Mouse (Mus musculus) Muller cell, postnatal 12 days (primary cell): Measurements from ENCODE around the gene Ryr2.

Experiments
- DNase-seq: peaks from one replicate; pipeline ENCODE4 v3.0.0-alpha.2; 2015; ENCODE audit errors: inconsistent ontology term

Ryr2 gene

GRCm38 (mm10) chr13:11772173-11772572 is 334.6 kb downstream of the Ryr2 start:
- DNase-seq = no peak

DNA sequence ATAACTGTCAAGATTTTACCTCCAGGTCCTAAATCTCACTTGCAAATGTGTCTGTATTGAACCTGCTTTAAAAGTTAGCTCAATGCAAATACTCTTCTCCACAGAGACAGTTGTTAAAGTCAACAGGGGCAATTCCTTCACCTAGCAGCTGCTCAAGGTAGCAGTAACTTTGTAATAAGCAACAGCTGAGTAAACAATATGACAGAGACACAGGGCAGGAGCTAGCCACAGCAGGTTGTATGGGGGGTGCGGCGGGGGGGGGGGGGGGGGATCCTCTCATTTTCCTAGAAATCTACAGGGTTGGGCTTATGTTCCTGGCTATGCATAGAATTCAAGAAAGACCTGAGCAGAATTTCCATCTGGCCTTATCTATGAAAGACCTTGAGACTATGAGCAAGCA is 339.8 kb downstream of the Ryr2 start:
- no peak for DNase-seq

DNA sequence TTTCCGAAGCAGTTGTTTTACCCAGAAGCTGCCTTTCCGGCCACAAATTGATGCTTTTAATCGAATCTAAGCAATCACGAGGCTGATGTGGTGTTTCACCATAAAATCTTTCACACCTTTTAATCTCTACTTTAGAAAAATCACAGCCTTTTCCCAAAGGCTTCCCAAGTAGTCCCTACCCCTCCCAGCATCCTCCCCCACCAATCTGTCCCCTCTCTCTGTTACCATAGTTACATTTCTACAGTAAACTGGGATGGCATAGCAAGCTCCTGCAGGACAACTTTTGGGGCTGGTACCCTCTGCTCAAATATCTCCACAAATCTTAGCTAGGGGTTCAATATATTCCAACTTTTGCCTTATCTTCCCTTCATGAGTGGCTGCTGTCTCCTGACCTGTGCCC is 342.8 kb downstream of the Ryr2 start:
- no peak for DNase-seq

DNA sequence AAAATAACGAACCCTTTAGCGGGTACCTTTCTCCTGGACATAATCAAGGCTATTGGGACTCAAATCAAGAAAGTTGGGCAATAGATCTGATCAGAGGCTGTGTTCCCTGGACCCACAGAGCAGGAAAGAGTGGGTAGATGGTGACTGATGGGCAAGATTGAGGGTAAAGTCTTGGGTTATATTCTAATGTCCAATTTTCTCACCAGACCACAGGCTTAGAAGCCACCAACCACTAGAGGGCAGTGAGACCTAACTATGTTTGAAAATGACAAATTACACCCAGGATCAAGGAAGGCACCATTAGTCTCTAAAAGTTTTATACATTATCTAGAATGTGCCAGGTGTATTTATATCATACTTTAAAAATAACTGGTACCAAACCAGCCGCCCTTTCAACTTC is 343.6 kb downstream of the Ryr2 start:
- peak; percentile 23 for DNase-seq

DNA sequence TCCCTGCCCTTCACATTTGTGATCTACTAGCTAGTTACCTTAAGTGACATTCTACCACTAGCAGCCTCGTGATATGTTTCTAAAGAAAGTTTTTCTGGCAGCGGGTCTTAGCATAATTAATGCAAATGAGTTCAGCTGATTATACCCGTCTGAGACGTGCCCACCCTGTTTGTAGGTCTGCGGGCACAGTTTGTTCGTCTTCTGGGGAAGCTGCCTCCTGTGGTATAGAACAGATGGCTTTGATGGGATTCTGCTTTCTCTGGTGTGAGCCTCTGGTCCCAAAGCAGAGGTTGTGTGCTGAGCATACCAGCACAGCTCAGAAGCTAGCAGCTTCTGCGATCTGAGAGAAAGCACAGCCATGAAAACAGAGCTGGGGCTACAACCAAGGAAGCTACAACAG is 348.9 kb downstream of the Ryr2 start:
- DNase-seq = no peak

DNA sequence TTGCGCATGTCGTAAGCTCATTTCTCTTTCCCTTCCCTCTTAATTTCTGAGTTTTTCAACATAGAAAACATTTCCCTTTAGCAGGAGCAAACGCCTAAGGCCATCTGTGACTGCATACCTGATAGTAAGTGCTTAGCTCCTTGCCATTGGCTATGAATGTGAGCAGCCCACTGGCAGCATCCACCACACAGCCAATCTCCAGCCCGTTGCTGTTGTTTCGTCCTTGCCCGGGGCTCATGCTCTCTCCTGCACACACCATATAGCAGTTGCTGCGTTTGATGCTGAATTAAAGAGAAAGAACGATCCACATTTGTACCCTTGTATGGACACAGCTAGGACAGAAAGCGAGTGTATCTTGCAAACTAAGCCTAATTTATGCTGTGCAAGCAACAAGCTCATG is 361.3 kb downstream of the Ryr2 start:
- DNase-seq = no peak

DNA sequence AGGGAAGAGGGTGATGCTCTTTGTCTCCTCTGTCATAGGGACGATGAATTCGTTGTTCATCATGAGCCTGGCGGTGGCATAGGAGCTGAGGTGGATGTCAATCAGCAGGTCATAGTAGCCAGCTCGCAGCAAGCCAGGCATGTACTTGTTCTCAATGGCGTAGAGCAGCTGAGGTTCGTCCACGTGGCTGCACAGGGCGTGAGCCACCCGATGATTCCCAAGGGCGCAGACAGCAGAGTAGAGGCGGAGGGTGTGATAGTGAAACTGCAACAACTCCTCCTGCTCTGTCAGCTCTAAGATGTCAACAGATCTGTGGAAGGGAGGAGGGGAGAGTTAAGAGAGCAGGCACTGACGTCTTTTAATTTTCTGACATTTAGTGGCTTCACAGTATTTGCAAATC is 368.5 kb downstream of the Ryr2 start:
- DNase-seq = no peak

- DNase-seq = peak; percentile 2
Measured at GRCm38 (mm10) chr13:11716216-11716615, 390.5 kb downstream of the Ryr2 start.

GRCm38 (mm10) chr13:11709708-11710471 is 396.9 kb downstream of the Ryr2 start:
- no peak for DNase-seq

DNA sequence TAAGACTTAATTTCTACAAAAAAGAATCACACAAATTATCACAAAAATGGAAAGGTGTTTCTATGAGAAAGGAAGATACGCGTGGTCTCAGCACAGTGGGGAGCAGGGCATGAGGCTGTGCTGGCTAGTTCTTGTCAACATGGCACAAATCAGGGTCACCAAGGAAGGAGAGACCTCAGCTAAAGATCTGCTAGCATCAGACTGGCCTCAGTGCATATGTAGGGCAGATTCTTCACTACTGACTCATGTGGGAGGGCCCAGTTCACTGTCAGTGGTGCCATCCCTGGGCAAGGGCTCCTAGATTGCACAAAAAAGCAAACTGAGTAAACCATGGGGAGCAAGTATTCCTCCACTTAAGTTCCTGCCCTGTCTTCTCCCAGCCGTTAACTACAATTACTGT is 405.0 kb downstream of the Ryr2 start:
- peak; percentile 63 for DNase-seq

- no peak for DNase-seq
Measured at GRCm38 (mm10) chr13:11696496-11696895, 410.2 kb downstream of the Ryr2 start.

DNA sequence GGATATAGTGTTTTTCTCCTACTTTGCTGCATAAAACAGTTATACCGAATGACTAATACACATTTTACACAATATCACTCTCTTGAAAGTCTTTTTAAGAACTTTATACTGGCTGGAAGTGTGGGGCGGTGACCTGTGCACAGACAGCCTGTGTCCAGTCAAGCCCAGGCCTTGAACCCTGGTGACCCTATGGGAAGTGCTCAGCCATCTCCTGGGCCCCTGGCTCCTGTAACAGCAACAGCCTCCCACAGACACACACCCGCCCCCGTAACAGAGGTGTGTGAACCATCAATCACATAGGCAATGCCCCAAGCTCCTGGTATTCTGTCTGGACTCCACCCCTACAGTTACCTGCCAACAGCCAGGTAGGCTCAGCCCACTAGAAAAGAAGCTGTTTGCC is 424.9 kb downstream of the Ryr2 start:
- no peak for DNase-seq

DNA sequence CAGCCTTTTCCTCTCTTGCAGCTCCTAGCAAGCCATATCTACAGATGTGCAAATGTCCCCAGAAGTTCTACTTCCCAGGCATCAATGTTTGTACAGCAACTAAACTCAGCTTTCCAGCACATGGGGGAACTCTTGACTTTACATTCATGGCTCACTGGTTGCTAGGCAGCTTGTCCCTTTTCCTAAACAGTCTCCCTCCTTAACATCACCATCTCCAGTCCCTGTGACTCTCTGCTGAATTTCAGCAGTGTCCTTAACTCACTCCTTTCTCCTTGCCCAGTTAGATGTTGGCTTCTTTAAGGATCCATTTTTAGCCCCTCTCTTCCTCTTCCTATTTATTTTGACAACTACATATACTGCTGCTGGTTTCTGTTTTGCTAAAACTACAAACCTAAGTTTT is 443.9 kb downstream of the Ryr2 start:
- no peak for DNase-seq

DNA sequence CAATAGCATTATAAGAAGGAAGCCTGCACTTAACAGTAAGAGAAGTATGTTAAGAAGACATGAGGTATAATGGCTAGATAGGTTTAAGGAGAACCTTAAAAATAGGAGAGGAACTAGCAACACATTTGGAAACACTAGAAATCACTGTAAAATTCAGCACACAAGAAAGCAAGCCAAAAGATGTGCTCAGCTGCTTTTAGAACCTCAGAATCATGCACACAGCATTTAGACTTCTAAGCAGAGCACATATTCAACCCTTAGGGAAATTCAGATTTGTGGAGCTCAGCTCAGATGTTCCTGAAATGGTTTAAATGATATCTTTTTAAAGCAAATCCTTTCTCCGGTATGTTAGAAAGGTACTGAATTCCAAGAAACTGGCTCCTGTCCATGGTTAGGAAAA is 461.9 kb downstream of the Ryr2 start:
- DNase-seq = no peak

- no peak for DNase-seq
Measured at GRCm38 (mm10) chr13:11636383-11636782, 470.4 kb downstream of the Ryr2 start.

GRCm38 (mm10) chr13:11624513-11624912 is 482.2 kb downstream of the Ryr2 start:
- no peak for DNase-seq

DNA sequence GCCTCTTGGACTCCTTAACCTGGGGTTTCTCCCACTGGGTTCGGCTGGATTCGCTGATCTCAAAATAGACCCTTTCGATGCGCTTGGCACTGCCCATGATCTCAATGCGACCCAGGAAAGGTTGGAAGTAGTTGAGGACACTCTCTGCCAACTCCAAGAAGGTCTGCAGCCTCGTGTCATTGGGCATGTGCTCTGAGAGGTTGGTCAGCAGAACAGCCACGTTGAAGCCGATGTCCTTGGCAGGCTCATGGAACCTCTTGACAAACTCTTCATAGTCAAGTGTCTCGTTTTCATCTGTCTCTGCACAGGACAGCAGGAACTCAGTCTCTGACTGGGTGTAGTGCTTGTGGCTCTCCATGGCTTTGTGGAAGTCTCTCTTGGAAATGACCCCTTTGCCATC is 511.3 kb downstream of the Ryr2 start:
- no peak for DNase-seq

GRCm38 (mm10) chr13:11585283-11585682 is 521.5 kb downstream of the Ryr2 start:
- DNase-seq = no peak

DNA sequence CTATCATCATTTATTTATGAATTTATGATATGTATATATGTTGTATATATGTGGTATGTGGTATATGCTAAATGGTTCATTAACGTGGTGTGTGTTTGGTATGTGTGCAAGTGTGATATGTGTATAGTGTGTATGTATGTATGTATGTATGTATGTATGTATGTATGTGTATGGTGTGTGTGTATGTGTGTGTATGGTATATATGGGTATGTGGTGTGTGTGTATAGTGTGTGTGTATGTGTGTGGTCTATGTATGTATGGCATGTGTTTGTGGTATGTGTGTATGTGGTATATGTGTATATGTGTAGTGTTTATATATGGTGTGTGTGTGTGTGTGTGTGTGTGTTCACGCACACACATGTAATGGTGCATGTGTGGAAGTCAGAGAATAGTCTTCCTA is 534.2 kb downstream of the Ryr2 start:
- no peak for DNase-seq

- DNase-seq = no peak
Measured at GRCm38 (mm10) chr13:11567376-11567775, 539.4 kb downstream of the Ryr2 start.

- peak; percentile 30 for DNase-seq
Measured at GRCm38 (mm10) chr13:11566486-11566885, 540.3 kb downstream of the Ryr2 start.

- peak; percentile 59 for DNase-seq
Measured at GRCm38 (mm10) chr13:11563224-11564024, 543.3 kb downstream of the Ryr2 start.

DNA sequence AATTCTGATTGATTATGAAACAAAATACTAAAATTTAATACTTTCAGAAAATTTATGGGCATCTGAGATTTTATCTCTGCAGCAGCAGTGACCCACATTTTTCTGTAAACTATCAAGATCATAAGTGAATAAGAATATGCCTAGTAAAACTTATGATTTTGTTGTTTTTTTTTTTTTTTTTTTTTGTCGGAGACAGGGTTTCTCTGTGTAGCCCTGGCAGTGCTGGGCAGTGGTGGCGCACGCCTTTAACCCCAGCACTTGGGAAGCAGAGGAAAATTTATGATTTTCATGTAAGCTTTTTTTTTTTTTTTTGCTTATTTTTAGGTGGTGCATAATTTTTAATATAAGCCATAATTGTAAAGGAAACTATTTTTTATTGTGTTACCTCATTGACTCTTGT is 557.1 kb downstream of the Ryr2 start:
- DNase-seq = no peak
